Mouse (Mus musculus): ENCODE measurements around the gene Olfr18. TPM values are rescaled to one million over a fixed set of nuclear protein-coding genes. Genes with fewer than 3 reads are reported as not detected.
A peak's percentile ranks its signal among the peaks of the same experiment; 100 is the strongest.
"Not testable (repeated sequence)": the region's sequence is repeated elsewhere in the genome, so short reads cannot be mapped to it uniquely, and the experiment has no call there.

Gene Olfr18
- not detected for polyA plus RNA-seq (2017; shearing (Covaris generic))

DNA sequence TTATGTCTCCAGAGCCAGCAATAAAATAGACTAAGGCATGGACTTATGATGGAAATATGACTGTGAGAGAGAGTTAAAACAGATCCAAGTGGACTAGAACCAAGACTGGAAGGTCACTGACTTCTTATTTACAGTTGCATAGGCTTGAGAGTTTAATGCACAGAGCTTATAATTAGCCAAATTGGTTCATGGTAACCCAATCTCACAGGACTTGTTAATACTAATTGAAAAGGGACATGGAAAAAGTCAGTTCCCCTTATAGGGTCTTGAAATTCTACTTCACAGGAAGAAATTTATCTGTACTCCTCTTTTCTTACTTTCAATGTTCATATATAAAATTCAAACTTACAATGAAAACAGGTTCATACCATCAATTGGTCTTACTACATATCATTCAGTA, at the start of gene Olfr18:
Gene Olfr18 (minus strand): TSS at position 101 of the 400 bp plus-strand sequence.
- ATAC-seq, result no peak

- ATAC-seq, result peak; percentile 41
Measured at GRCm38 (mm10) chr9:20385343-20385703, 49.4 kb upstream of the Olfr18 start.

DNA sequence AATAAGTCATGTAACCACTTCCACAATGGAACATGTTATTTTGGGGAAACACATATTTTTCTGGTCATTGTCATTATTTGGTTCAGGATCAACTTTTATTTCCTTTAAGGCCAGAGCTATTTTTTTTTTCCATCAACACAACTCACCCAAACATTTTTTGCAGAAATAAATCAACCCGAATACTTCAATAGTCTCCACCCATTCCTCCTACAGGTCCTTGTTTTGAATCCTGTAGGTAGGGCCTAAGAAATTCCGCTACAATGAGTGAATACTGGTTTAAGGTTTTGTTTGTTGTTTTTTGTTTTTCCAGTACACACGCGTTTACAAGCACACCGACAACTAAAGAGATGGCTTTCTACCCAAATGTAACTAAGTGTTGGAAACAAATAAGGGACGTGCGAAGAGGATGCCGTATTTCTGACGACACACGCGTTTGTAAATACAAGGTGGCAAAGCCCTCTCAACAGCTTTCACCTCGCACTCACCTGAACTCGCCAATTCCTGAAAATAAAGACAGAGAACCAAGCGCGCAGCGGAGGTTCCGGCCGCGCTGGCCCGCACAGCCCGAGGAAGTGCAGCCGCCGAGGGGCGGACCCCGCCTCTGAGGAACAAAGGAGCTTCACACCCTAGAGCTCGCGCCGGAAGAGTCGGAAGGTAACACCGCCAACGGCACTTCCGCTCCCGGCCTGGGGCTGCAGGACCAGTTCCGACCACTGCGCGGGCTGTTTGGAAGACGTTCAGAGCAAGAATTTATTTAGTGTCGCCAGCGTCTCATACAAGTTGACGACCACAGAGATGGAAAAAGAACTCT, 48.8 kb upstream of the Olfr18 start, which contains the start of gene Zfp560:
Gene Zfp560 (minus strand): TSS at position 646 of the 811 bp plus-strand sequence.
- peak; percentile 99 for ATAC-seq

GRCm38 (mm10) chr9:20383659-20384058, 47.8 kb upstream of the Olfr18 start:
- ATAC-seq, result no peak

DNA sequence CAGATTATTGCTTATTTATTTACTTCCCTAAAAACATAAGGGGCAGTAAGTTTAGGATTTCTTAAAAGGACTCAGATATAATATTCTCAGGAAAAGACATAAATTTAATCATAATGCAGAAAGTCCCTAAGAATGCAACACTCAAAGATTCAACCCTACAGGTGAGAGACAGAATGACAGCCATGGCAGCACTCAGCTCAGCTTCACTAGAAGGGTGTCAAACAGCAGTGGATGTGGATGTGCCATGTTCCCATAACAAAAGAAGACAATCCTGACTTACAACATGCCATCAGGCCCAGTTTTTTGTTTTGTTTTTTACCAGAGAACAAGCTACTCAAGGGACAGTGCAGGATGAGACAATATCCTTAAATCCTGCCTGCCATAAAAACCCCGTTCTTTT, 38.8 kb upstream of the Olfr18 start:
- no peak for ATAC-seq

- no peak for ATAC-seq
Measured at GRCm38 (mm10) chr9:20367311-20367710, 31.4 kb upstream of the Olfr18 start.

- ATAC-seq, result no peak
Measured at GRCm38 (mm10) chr9:20348501-20348900, 12.6 kb upstream of the Olfr18 start.

- ATAC-seq, result no peak
Measured at GRCm38 (mm10) chr9:20298232-20298631, 37.7 kb downstream of the Olfr18 start, which contains the start of gene Olfr873. Olfr873 (plus strand) TSS chr9:20298532.

DNA sequence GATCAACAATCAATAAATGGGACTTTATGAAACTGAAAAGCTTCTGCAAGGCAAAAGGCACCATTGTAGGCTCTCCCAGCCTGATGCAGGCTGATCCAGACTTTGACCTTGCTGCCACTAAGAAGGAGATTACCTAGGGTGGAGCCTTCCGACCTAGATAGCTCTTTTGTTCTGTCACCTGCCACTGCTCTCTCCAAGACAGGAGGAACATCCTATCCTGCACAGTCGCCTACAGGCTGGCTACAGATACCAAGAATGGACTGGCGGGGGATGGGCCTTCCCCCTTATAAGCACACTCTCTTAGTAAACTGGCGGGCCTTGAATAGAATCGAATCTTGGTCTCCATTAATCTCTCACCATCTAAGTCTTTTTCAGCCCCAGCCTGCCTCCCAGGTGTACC, 40.3 kb downstream of the Olfr18 start:
- not testable (repeated sequence) for ATAC-seq

DNA sequence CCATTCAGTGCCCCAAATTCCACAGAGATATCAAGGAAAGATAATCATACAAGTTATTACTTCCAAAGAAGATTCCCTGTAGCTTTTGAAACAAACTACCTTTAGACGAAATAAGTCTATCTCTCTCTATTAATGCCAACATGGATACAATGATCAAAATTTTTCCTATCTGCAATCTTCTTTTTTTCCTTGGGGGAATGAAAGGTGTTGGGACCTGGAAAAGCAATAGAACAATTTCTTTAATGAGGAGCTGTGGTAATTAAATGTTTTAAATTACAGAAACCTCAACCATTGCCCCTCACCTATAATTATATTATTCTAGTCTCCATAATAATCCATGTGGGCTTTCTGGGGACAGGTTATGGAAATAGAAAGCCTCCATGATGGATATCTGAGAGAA, 53.8 kb downstream of the Olfr18 start, which contains the start of gene Olfr39:
Gene Olfr39 (plus strand): TSS at position 301 of the 400 bp plus-strand sequence.
- no peak for ATAC-seq

Other genes starting within 250 kb of the Olfr18 start
- gene Olfr868, start 237.5 kb downstream of the Olfr18 start, polyA plus RNA-seq (2017; shearing (Covaris generic)), result not detected
- gene Olfr869, start 207.1 kb downstream of the Olfr18 start, polyA plus RNA-seq (2017; shearing (Covaris generic)), result not detected
- not detected for gene Olfr870, start 162.0 kb downstream of the Olfr18 start, polyA plus RNA-seq (2017; shearing (Covaris generic))
- not detected for gene Olfr871, start 123.9 kb downstream of the Olfr18 start, polyA plus RNA-seq (2017; shearing (Covaris generic))
- gene Olfr872, start 99.0 kb downstream of the Olfr18 start, polyA plus RNA-seq (2017; shearing (Covaris generic)), result not detected
- gene Olfr39, start 53.7 kb downstream of the Olfr18 start, polyA plus RNA-seq (2017; shearing (Covaris generic)), result not detected
- not detected for gene Olfr873, start 37.6 kb downstream of the Olfr18 start, polyA plus RNA-seq (2017; shearing (Covaris generic))
- gene Zfp560, start 49.1 kb upstream of the Olfr18 start, polyA plus RNA-seq (2017; shearing (Covaris generic)), result 10 to 100 TPM; 27.0 to 37.1 TPM
- 10 to 100 TPM; 21.6 to 27.6 TPM for gene Zfp26, start 124.1 kb upstream of the Olfr18 start, polyA plus RNA-seq (2017; shearing (Covaris generic))
- 10 to 100 TPM; 28.2 to 29.8 TPM for gene Zfp426, start 156.7 kb upstream of the Olfr18 start, polyA plus RNA-seq (2017; shearing (Covaris generic))
- 10 to 100 TPM; 44.4 to 58.5 TPM for gene Zfp266, start 185.3 kb upstream of the Olfr18 start, polyA plus RNA-seq (2017; shearing (Covaris generic))
- 10 to 100 TPM; 12.3 to 18.8 TPM for gene Zfp846, start 245.2 kb upstream of the Olfr18 start, polyA plus RNA-seq (2017; shearing (Covaris generic))